Mouse (Mus musculus) monocyte, adult 5-6 weeks (primary cell): ENCODE measurements around the gene Dld. TPM values are rescaled to one million over a fixed set of nuclear protein-coding genes. Genes with fewer than 3 reads are reported as not detected.

ENCODE experiments used
- ATAC-seq: fragments of 153-309, 156-312 bp; replicated peaks from 2 replicates; pipeline ENCODE4 v1.8.0; 2017; ENCODE audit warnings: mild to moderate bottlenecking; ENCODE audit not compliant: low TSS enrichment, insufficient number of reproducible peaks, severe bottlenecking, poor library complexity, low FRiP score
- total RNA-seq: library from RNA; stranded (forward); fragments of 200-1000, 200-491, 200-594 nt; gene quantifications from 3 replicates; pipeline ENCODE4 v1.2.3, GENCODE M21; 2017

Gene Dld
- total RNA-seq, 1 experiment from 2014 or later: 127 TPM

DNA sequence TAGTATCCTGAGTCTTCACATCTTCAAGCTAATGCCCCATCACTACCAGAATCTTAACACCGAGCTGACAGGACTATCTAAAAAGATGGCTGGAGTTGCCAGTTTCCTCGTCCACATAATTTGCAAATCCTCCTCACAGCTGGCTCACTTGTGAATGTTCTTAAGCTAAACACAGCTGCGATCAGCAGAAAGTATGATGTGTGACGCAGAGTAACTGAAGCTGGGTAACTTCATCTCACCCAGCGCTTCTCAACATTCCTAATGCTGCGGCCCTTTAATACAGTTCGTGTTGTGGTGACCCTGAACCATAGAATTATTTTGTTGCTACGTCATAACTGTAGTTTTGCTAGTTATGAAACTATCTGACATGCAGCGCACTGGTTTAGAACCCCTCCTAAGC is 24.1 kb downstream of the Dld start:
- no peak for ATAC-seq

DNA sequence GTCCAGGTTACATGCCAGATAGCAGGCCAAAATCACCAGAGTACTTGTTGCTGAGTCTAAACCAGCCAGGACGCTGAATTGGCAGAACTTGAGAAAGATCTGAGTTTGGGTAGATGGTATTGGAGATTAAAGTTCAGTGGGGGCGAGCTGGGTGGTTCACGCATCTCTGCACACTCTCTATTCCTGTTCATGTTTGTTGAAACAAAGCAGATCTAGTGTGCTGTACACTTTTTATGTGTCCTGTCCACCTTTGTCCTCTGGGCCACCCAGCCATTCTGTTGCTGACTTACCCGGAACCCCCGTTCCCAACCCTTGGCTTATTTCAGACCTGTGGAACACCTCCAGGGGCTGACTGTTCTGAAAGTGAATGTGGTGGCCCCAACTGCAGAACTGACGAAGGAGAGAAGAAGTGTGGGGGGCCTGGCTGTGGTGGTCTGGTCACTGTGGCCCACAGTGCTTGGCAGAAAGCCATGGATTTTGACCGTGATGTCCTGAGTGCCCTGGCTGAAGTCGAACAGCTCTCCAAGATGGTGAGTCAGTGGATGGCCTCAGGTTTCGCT is 28.0 kb downstream of the Dld start:
- no peak for ATAC-seq

DNA sequence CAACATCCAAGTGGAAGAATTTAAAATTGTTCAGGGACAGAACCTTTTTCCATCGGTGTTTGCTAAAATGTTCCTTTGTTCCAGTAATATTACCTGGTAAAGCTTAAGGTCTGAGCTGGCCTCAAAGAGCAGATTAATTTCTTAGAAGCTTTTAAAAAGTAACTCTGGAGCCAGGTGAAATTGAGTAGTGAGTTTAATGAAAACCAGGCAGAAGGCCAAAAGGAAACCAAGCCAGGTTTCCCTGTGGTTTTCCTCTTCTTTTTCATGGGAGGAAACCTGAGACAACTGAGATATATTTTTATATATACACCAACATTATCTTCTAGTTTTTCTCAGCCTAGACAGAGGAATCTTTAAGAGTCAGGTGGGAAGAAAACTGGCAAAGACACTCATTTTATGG is 29.7 kb downstream of the Dld start:
- no peak for ATAC-seq

DNA sequence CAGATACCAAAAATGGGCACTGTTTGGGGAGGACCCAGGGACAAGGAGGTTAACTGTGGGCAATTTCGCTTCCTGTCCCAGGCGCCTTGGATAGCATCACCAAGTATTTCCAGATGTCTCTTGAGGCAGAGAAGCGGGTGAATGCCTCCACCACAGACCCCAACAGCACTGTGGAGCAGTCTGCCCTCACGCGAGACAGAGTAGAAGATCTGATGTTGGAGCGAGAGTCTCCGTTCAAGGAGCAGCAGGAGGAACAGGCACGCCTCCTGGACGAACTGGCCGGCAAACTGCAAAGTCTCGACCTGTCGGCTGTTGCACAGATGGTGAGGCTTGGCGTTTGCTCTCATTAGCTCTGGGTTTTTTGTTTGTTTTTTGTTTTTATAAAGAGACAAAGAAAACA is 30.4 kb downstream of the Dld start:
- ATAC-seq: no peak

DNA sequence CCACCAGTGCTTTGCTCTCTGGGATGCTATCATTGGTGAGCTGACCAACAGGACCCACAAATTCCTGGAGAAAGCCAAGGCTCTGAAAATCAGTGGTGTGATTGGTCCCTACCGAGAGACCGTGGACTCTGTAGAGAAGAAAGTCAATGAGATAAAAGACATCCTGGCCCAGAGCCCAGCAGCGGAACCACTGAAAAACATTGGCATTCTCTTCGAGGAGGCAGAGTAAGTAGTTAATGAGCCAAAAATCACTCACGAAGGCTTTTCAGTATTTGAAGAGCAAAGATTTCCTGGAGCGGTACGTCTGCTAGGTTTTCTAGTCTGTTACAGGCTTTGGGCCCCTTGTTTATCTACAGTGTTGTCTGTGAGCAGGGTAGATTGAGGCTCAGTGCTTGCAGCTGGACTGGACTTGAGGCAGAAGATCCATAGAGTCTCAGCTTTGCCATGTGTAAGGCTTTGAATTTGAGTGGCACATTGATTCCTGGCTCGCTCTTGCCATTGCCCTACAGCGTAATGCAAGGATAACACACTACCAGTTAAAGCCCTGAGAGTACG is 32.8 kb downstream of the Dld start:
- ATAC-seq: no peak

DNA sequence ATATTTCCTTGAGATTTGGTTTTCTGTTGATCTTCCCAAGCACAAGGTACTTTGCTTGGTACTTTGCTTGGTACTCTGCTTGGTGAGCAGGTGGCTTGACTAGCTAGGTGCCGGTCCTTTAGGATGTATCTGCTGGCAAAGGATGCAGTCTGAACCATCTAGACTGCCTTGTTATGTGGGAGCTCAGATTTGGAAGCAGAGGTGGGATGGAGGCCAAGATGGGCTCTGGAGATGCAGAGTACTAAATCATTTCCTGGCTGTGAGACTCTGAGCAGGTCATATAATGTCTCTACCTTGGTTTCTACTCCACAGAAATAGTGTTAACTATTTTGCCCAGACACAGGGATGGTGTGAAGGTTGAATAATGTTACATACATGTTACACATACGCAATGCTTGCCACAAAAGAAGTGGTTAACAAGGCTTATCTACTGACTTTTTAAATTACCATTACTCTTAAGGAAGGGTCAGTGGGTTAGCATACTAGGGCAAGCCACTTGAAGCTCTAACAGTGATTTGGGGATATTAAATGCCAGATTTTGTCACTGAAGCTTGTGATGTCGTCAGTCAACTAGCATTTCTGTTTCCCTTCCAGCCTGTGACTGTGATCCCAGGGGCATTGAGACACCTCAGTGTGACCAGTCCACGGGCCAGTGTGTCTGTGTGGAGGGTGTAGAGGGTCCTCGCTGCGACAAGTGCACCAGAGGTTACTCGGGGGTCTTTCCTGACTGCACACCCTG is 33.4 kb downstream of the Dld start:
- ATAC-seq: no peak

DNA sequence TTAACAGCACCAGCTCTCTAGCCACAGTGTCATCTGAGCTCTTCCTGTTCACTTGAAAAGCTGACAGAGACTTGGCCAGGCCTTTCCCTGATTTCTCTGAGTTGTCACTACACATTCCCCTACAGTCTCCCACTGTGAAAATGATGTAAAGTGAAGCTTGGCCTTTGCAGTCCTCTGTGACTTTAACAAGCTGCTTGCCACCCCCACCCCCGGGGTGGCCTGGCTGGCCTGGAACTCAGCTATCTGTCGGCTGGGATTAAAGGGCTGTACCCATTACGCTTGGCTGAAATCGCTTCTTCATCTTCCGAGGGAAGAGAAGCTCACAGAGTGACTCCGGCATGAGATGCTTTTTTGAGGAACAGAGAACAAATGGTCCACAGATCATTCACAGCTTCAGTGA is 35.3 kb downstream of the Dld start:
- ATAC-seq: no peak

DNA sequence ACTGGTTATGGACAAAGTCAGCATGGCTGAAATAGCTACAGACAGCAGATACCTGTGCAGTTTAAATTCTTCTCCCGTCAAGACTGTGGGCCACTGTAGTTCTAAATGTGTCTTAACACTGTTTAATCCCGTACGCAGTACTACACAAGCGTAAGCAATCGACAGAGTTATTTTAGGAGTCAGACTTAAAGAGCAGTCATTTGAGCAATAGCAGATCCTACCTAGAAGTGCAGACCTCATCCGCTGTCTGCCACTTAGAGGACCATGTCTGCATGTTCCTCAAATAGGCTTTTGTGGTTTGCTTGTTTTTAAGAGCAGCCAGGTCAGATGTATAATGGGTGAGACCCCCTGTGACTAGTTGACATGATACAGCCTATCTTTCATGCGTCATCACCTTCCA is 36.9 kb downstream of the Dld start:
- no peak for ATAC-seq

DNA sequence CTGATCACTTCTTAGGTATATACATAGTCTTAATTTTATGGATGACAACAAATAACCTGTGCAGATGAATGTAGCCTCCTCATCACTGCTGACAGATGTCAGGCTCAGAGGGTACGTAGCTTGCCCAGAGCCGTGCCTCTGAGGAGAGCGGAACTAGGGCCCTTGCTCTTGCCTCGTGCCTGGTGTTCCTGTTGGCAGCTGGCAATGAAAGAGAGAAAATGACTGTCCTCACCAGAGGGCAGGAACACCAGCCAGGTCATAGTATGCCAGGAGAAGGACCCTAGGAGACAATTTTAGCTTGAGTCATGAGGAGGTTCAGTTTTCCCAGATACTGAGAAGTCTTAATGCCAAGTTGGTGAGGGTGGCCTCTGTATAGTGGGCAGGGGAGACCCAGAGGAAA is 38.1 kb downstream of the Dld start:
- ATAC-seq: no peak

DNA sequence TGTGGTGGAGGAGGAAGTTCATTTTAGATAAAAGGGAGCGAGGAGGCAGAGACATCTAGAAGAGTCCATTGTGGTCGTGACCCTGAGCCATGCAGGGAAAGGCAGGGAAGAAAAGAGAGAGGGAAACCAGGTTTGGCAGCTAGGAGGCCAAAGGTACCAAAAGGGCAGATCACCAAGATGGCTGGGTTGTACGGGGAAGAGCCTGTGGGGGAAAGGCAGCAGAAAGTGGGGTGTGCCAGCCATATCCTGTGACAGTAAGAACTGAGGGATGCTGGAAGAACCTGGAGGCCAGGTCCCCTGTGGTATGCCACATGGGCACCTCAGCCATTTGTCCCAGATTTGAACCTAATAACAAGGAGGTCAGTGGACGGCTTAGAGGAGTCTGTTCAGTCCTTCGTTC is 39.0 kb downstream of the Dld start:
- no peak for ATAC-seq

DNA sequence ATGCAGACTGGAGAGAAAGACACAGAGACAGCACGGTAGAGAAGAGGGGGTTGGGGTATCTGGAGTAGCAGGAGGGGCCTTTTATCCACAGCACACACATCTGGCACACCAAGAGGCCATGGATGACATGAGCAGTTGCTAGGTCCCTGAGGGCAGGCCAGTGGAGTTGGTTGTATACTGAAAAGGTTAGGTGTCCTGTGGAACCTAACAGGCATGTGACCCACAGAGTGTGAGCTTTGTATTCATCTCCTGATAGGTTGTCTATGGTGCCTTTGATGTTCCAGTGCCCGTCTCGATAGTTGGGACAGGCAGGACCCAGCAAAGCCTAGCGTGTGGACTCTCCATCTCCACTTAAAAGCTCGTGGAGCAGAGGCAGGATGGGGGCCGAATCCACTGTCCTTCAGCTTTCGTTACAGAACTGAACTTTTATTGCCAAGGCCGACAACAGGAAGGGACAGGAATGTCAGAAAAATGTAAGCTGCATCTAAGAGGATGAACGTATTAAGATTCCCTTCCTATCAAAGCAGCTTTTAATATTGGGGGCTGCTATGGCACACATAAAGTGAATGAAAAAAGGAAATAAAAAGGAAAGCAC is 39.5 kb downstream of the Dld start:
- ATAC-seq: no peak

DNA sequence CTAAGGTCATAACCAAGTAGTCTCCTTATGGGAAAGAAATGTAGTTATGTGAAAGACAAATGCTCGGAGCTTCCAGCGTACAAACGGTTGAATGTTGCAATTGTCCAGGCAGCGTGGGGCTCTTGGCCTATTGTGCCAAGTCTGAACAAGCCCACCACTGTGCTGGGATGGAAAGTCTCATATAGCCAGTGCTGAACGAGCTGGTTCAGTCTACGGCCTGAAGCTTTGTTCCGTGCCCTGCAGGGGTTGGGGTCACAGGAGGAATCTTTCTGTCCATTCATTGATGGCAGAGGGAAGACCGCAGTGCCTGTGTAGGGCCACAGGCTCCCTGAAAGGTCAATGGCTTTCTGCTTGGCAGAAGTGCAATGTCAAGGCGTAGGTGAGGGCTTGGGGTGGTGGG is 40.6 kb downstream of the Dld start:
- no peak for ATAC-seq

DNA sequence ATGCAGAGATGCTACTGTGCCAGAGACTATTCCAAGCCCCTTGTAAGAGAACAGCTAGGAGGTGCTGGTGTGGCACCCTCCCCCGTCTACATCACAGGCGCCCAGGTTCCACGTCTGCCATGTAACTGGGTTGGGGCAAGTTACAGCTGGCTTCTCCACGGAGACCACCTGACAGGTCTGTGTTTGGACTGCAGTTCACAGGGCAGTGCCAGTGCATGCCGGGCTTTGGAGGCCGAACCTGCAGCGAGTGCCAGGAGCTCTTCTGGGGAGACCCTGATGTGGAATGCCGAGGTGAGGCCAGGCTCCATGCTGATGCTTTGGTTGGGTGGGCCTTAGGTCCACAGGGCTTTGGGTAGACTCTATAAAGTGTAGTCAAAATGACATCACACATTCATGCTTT is 43.5 kb downstream of the Dld start:
- ATAC-seq: no peak

DNA sequence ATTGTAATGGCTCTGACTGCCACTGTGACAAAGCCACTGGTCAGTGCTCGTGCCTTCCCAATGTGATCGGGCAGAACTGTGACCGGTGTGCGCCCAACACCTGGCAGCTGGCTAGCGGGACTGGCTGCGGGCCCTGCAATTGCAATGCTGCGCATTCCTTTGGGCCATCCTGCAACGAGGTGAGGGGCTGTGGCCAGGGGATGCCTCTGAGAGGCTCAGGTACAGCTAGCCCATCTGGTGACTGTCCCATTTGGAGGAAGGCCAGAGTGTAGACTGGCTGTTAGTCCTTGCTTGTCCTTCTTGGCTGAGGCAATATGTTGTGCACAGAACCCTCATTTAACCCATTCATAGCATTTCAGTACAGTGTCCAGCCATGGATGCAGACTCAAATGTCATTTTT is 44.2 kb downstream of the Dld start:
- ATAC-seq: no peak

DNA sequence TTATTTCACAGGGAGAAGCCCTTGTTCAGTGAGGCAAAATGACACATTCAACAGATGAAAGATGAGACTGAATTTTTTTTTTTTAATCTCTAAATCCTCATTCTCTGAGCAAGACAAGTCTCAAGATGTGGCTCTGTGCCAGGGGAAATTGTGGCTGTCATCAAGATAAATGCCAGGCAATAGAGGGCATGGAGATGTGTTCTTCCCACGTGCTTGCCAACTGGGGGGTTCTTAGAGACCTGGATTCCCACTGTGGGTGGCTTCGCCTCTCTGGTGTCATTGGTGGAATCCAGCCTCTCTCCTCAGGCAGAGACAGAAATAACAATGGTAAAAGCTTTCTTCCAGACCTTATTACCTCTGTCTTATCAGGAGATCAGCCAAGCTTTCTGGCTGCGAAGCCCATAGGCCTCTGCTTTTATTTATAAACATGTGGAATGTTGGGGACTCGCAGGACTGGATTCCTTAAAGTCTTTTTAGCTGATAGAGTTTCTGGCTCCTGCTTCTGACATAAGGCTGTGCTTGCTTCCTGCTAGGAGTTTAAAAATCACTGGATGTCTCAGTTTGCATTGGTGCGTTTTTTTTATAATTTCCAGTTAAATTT is 45.1 kb downstream of the Dld start:
- ATAC-seq: no peak

DNA sequence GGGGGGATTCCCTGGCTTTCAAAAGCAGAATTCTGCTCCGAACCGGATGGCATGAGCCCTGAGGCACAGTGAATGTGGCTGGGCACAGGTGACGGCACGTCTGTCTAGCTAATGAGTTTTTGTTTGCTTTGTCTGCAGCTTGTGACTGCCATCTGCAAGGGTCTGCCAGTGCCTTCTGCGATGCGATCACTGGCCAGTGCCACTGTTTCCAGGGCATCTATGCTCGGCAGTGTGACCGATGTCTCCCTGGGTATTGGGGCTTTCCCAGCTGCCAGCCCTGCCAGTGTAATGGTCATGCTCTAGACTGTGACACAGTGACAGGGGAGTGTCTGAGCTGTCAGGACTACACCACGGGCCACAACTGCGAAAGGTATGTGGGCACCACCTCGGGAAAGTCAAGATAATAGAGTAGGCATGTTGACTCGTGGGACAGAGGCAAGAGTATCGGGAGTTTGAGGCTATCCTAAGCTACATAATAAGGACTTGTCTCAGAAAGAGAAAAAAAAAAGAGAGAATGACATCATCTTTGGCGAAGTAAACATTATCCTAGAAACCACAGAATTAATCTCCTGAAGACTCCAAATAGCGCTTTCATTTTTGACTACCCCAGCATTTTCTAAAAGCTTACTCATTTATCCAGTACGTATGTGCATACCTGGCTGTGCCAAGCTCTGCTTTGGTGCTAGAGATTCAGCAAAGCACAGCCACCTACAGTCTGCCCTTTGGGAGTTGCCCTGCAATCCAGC is 48.3 kb downstream of the Dld start:
- ATAC-seq: no peak

DNA sequence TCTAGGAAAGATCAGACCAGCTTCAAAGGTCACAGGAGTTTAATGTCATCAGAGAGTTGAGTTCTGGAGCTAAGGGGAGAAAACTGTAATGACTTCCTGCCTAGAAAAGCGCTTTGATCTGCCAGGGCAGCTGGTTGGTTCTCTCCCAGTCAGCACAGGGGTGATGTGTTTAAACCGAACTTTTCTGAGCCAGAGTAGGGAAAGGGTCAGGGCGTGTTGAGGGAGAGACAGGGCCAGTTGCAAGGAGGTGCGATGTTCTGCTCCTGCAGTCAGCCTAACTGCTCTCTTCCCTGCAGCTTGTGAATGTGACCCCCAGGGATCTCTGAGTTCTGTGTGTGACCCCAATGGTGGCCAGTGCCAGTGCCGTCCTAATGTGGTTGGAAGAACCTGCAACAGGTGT is 49.0 kb downstream of the Dld start:
- no peak for ATAC-seq

DNA sequence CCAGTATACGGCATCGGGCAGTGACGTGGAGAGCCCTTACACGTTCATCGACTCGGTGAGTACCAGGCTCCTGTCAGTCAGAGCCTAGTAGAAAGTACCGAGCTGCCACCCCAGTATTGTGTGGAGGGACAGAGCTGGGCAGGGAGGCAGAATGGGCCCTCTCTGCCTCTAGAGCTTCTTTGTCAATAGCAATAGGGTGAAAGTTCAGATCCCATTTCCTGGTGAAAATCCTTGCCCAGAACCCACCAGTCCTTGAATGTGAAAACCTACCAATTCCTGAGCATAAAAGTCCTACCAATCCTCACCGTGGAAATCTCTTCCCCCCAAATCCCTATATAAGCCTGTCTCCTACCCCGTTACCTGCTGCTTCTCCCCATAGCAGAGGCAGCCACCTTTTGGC is 51.0 kb downstream of the Dld start:
- ATAC-seq: no peak

DNA sequence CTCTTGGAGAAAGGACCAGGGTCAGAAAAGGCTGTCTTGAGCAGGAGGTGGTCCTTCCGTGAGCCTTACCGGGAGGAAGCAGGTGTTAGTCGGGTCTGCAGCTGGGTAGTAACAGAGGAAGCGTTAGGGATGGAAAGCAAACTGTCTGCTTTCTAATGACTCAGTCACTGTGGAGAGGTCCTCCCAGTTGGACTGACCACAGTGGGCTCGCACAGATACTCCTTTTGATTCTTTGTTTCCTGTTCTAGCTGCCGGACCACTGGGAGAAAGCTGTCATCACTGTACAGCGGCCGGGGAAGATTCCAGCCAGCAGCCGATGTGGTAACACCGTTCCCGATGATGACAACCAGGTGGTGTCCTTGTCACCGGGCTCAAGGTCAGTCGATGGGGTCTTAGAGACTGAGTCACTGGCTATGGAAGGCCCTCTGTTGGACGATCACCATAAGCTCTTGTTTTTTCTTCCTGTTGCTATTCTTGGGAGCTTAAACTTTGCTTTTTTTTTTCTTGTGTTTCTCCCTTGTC is 51.5 kb downstream of the Dld start:
- no peak for ATAC-seq
